Mouse (Mus musculus): ENCODE data around the gene Mthfd1l.

- TF ChIP-seq POLR2A (IDR thresholded peaks at IDR 0.05; ENCODE audit: borderline replicate concordance, insufficient read depth, low read length) (no peak), CTCF (IDR thresholded peaks at IDR 0.05; ENCODE audit: borderline replicate concordance, insufficient read depth, low read depth, low read length) (no peak)
These were observed 209.5 kb downstream of the Mthfd1l start for GRCm38 (mm10) chr10:4182406-4182805.
